Mouse (Mus musculus) cerebellum, postnatal 36 days (tissue): ENCODE measurements at regions not wholly inside any gene's neighbourhood (a gene's known extent, or its start where the extent isn't known, plus 50 kb on each side); places are given as distances from the start of the nearest gene placed in this dataset.
A peak's percentile ranks its signal among the peaks of the same experiment; 100 is the strongest.

Source experiments
- DNase-seq, 2 experiments: peaks; one replicate each; pipeline ENCODE4 v3.0.0; 2021 to 2022; ENCODE audit warnings: mixed read lengths in 2 of 2

GRCm38 (mm10) chr7:58557535-58557934 is 98.4 kb upstream of the Atp10a start:
- no peak for DNase-seq

- no peak for DNase-seq
Measured at GRCm38 (mm10) chr7:58568807-58569206, 87.2 kb upstream of the Atp10a start.

GRCm38 (mm10) chr7:58584241-58584820 is 71.6 kb upstream of the Atp10a start:
- DNase-seq: peak; percentile 46 to 49

- no peak for DNase-seq
Measured at GRCm38 (mm10) chr7:58585626-58586256, 70.2 kb upstream of the Atp10a start.

- no peak for DNase-seq
Measured at GRCm38 (mm10) chr7:58595951-58596350, 60.0 kb upstream of the Atp10a start.
